In the genomic region with DNA sequence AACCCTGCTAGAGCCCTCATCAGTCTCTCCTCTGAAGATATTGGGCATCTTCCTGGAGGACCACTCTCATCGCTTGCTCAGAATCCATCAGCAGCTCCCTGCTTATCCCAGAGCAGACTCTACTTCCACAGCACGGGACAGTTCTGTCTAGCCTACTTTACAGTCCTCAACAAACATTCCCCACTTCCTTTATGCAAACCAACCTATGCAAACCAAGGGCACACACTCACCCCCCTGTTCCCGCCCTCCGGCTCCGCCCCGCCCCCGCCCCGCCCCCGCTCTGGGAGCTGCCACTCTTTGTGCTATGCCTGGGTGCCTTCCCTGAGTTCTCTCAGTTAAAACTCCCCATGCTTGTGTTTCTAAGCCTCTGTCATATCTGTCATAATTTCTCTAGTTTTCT, we compare ENCODE assay signal across 10 mouse cellular contexts. TPM values are rescaled to one million over a fixed set of nuclear protein-coding genes. Genes with fewer than 3 reads are reported as not detected.
DNase-seq lines count a peak whose midpoint lies in the region; ATAC-seq and TF ChIP-seq lines count a peak whose summit lies in the region.
"Had no signal": no experiment of that assay in that cellular context is flagged by ENCODE, and none has a peak within 500 bp of the region (broad histone marks: within the 10 kb centered on the region; RNA-seq: fewer than 3 reads in every experiment).

No protein-coding gene starts in this region.

- H3K27me3 ChIP-seq in midbrain, embryonic 11.5 days (ENCODE audit: control insufficient read depth, insufficient read depth, low read length) = no peaks in the 10 kb centered on the region
- no peaks in the 10 kb centered on the region for H3K27me3 ChIP-seq in midbrain, embryonic 15.5 days (replicated peaks)
- H3K27me3 ChIP-seq in embryonic facial prominence, embryonic 10.5 days (replicated peaks; ENCODE audit: low read depth, poor library complexity, severe bottlenecking) = no peaks in the 10 kb centered on the region
- H3K27me3 ChIP-seq in hindbrain, postnatal 0 days (ENCODE audit: insufficient read depth, low read length) = no peaks in the 10 kb centered on the region
- H3K27me3 ChIP-seq in stomach, embryonic 16.5 days (ENCODE audit: control insufficient read depth, insufficient read depth, low read length) = no peaks in the 10 kb centered on the region
- H3K27me3 ChIP-seq: limb, embryonic 15.5 days had no signal

- H3K27ac ChIP-seq in midbrain, embryonic 11.5 days (ENCODE audit: low read depth, low read length) = no peak overlapping the region
- no peak overlapping the region for H3K27ac ChIP-seq in midbrain, embryonic 15.5 days
- H3K27ac ChIP-seq in embryonic facial prominence, embryonic 10.5 days (replicated peaks) = no peak overlapping the region
- no peak overlapping the region for H3K27ac ChIP-seq in hindbrain, postnatal 0 days
- H3K27ac ChIP-seq in stomach, embryonic 16.5 days (ENCODE audit: low read length) = no peak overlapping the region
- H3K27ac ChIP-seq: limb, embryonic 15.5 days had no signal

- peak; percentile 90 for DNase-seq in midbrain, embryonic 11.5 days (ENCODE audit: low spot score, missing footprints)
- DNase-seq in embryonic facial prominence, embryonic 10.5 days (ENCODE audit: low spot score) = peak; percentile 68
- DNase-seq in hindbrain, postnatal 0 days (ENCODE audit: low spot score) = no peak
- no peak for DNase-seq in layer of hippocampus, adult 8-10 months (ENCODE audit: low spot score in 2 of 2)
- no peak for DNase-seq in adrenal gland, postnatal 10 days
- DNase-seq: heart, postnatal 10 days had no signal

- no peak overlapping the region for H3K4me3 ChIP-seq in midbrain, embryonic 11.5 days (ENCODE audit: low read depth, low read length)
- no peak overlapping the region for H3K4me3 ChIP-seq in midbrain, embryonic 15.5 days
- H3K4me3 ChIP-seq in embryonic facial prominence, embryonic 10.5 days = peak overlapping the region; percentile 25; the same call in 1 of the 2 replicates
- H3K4me3 ChIP-seq in hindbrain, postnatal 0 days (ENCODE audit: low read length) = no peak overlapping the region
- H3K4me3 ChIP-seq in stomach, embryonic 16.5 days (replicated peaks; ENCODE audit: low read length) = no peak overlapping the region
- H3K4me3 ChIP-seq: limb, embryonic 15.5 days had no signal

- ATAC-seq in midbrain, embryonic 11.5 days (ENCODE audit: low FRiP score) = peak; percentile 68
- no peak for ATAC-seq in midbrain, embryonic 15.5 days (replicated peaks)
- 0 out of 2 replicates have a peak, but pooled peaks have one; percentile 40 for ATAC-seq in hindbrain, postnatal 0 days
- peak; percentile 66; the same call in 1 of the 2 replicates for ATAC-seq in stomach, embryonic 16.5 days (ENCODE audit: insufficient read depth, low FRiP score)
- ATAC-seq in activated CD4-positive, CD25-positive, alpha-beta regulatory T cell, adult 4 months = no peak

- no peak overlapping the region for H3K9ac ChIP-seq in midbrain, embryonic 11.5 days (ENCODE audit: low read length)
- H3K9ac ChIP-seq in midbrain, embryonic 15.5 days = no peak overlapping the region
- no peak overlapping the region for H3K9ac ChIP-seq in hindbrain, postnatal 0 days (replicated peaks; ENCODE audit: low read length)
- H3K9ac ChIP-seq in stomach, embryonic 16.5 days (ENCODE audit: low read length) = no peak overlapping the region
- H3K9ac ChIP-seq: limb, embryonic 15.5 days had no signal

- H3K4me2 ChIP-seq in midbrain, embryonic 11.5 days = peak overlapping the region; percentile 3; the same call in 1 of the 2 replicates
- no peak overlapping the region for H3K4me2 ChIP-seq in midbrain, embryonic 15.5 days
- no peak overlapping the region for H3K4me2 ChIP-seq in hindbrain, postnatal 0 days (ENCODE audit: low read depth, low read length)
- H3K4me2 ChIP-seq in stomach, embryonic 16.5 days (ENCODE audit: low read depth, low read length) = peak overlapping the region; percentile 20
- H3K4me2 ChIP-seq: limb, embryonic 15.5 days had no signal

- no peaks in the 10 kb centered on the region for H3K4me1 ChIP-seq in midbrain, embryonic 11.5 days (ENCODE audit: control insufficient read depth, insufficient read depth, low read length)
- H3K4me1 ChIP-seq in midbrain, embryonic 15.5 days = peaks cover 17% of the 10 kb centered on the region
- H3K4me1 ChIP-seq in embryonic facial prominence, embryonic 10.5 days = peaks cover 15% of the 10 kb centered on the region
- H3K4me1 ChIP-seq in hindbrain, postnatal 0 days (ENCODE audit: insufficient read depth, low read length) = peaks cover 5% of the 10 kb centered on the region; the same call in 1 of the 2 replicates
- no peaks in the 10 kb centered on the region; the same call in 1 of the 2 replicates for H3K4me1 ChIP-seq in stomach, embryonic 16.5 days (ENCODE audit: control insufficient read depth, insufficient read depth, low read length)
- H3K4me1 ChIP-seq: limb, embryonic 15.5 days had no signal

- no peaks in the 10 kb centered on the region for H3K36me3 ChIP-seq in midbrain, embryonic 11.5 days (ENCODE audit: control insufficient read depth, insufficient read depth, low read length)
- H3K36me3 ChIP-seq in midbrain, embryonic 15.5 days (replicated peaks) = no peaks in the 10 kb centered on the region
- no peaks in the 10 kb centered on the region for H3K36me3 ChIP-seq in embryonic facial prominence, embryonic 10.5 days (replicated peaks)
- H3K36me3 ChIP-seq in hindbrain, postnatal 0 days (ENCODE audit: insufficient read depth, low read length) = no peaks in the 10 kb centered on the region
- no peaks in the 10 kb centered on the region for H3K36me3 ChIP-seq in stomach, embryonic 16.5 days (ENCODE audit: control insufficient read depth, insufficient read depth, low read length)
- H3K36me3 ChIP-seq: limb, embryonic 15.5 days had no signal

- H3K9me3 ChIP-seq in midbrain, embryonic 11.5 days (ENCODE audit: control insufficient read depth, low read length) = no peaks in the 10 kb centered on the region
- H3K9me3 ChIP-seq in midbrain, embryonic 15.5 days = no peaks in the 10 kb centered on the region
- H3K9me3 ChIP-seq in embryonic facial prominence, embryonic 10.5 days = no peaks in the 10 kb centered on the region
- H3K9me3 ChIP-seq in hindbrain, postnatal 0 days (ENCODE audit: low read length) = no peaks in the 10 kb centered on the region
- H3K9me3 ChIP-seq in stomach, embryonic 16.5 days (replicated peaks; ENCODE audit: control insufficient read depth, low read length) = no peaks in the 10 kb centered on the region
- H3K9me3 ChIP-seq: limb, embryonic 15.5 days had no signal

- 6% methylated on average over 9 of the region's 9 CpGs for WGBS in midbrain, embryonic 11.5 days
- WGBS in midbrain, embryonic 15.5 days = 10% methylated on average over 9 of the region's 9 CpGs
- 6% methylated on average over 9 of the region's 9 CpGs for WGBS in embryonic facial prominence, embryonic 10.5 days
- WGBS in hindbrain, postnatal 0 days = 9% methylated on average over 9 of the region's 9 CpGs
- 7% methylated on average over 9 of the region's 9 CpGs for WGBS in stomach, embryonic 16.5 days

- TF ChIP-seq CTCF in hindbrain, postnatal 0 days (IDR thresholded peaks at IDR 0.05; ENCODE audit: low read depth) = no peak

RNA-seq across cellular contexts. Expression of gene Apba1, which starts 23.3 kb away (rescaled TPM):
- polyA plus RNA-seq in midbrain, embryonic 11.5 days (2014; fragmentation: Nextera tagmentation; extraction: Ambion mirVana) = 1.2 and 1.4 TPM in 2 replicates
- polyA plus RNA-seq in midbrain, embryonic 15.5 days (2015; fragmentation: Nextera tagmentation; extraction: Ambion mirVana) = 13.2 and 14.2 TPM in 2 replicates
- 0.31 TPM in 2 replicates for polyA plus RNA-seq in embryonic facial prominence, embryonic 10.5 days (2016; fragmentation: Nextera tagmentation; extraction: Ambion mirVana)
- 173 and 180 TPM in 2 replicates for total RNA-seq in hindbrain, postnatal 0 days (2014; rRNA removed)
- 13.8 and 15.5 TPM in 2 replicates for polyA plus RNA-seq in hindbrain, postnatal 0 days (2015; fragmentation: Nextera tagmentation; extraction: Ambion mirVana)
- polyA plus RNA-seq in stomach, embryonic 16.5 days (2015; fragmentation: Nextera tagmentation; extraction: Ambion mirVana) = 0.40 and 0.42 TPM in 2 replicates
- total RNA-seq in layer of hippocampus, adult 8-10 months (2022) = 100 to 1,000 TPM; 124 to 130 (median 127) TPM
- 10 to 100 TPM in 1 of 2 experiments, 1 to 10 TPM in 1; 7.2 to 14.4 TPM for total RNA-seq in adrenal gland, postnatal 10 days (2021)
- polyA plus RNA-seq in activated CD4-positive, CD25-positive, alpha-beta regulatory T cell, adult 4 months (2017; shearing (Covaris generic)) = not detected

Comparison
In these comparisons a context has a peak if more than half of its experiments do, and no peak if none do; other contexts are left out.
1. ATAC-seq: peak in midbrain, embryonic 11.5 days (single experiment), hindbrain, postnatal 0 days (single experiment) and stomach, embryonic 16.5 days (single experiment); none in midbrain, embryonic 15.5 days (single experiment) and activated CD4-positive, CD25-positive, alpha-beta regulatory T cell, adult 4 months (single experiment).
2. H3K4me2 ChIP-seq: peak in midbrain, embryonic 11.5 days (single experiment) and stomach, embryonic 16.5 days (single experiment); none in midbrain, embryonic 15.5 days (single experiment) and hindbrain, postnatal 0 days (single experiment).
3. DNase-seq: peak in midbrain, embryonic 11.5 days (single experiment) and embryonic facial prominence, embryonic 10.5 days (single experiment); none in hindbrain, postnatal 0 days (single experiment), layer of hippocampus, adult 8-10 months (0 of 2) and adrenal gland, postnatal 10 days (single experiment).